Mouse (Mus musculus) embryonic facial prominence, embryonic 14.5 days (tissue): Measurements from ENCODE around the gene Gadd45b. TPM values are rescaled to one million over a fixed set of nuclear protein-coding genes. Genes with fewer than 3 reads are reported as not detected.

Experiments used
- ATAC-seq: fragments of 200-750 bp; cut with Nextera tagmentation; 2 replicates; pipeline ENCODE4 v1.8.0; 2017; ENCODE audit warnings: low read depth, moderate number of reproducible peaks, moderate TSS enrichment
- DNase-seq: peaks from one replicate; pipeline ENCODE4 v3.0.0-alpha.2; 2015; ENCODE audit warnings: low spot score
- H3K27ac ChIP-seq: fragments of 300-500 bp; sonication (generic); replicated peaks from 2 replicates; pipeline ENCODE4 v1.5.1; 2014; ENCODE audit warnings: low read depth, mild to moderate bottlenecking, low read length, moderate library complexity
- H3K27me3 ChIP-seq: fragments of 300-500 bp; sonication (generic); replicated peaks from 2 replicates; pipeline ENCODE4 v1.6.1; 2014; ENCODE audit warnings: low read length; ENCODE audit not compliant: control insufficient read depth, insufficient read depth
- H3K36me3 ChIP-seq: fragments of 300-500 bp; sonication (generic); 2 replicates; pipeline ENCODE4 v1.6.1; 2014; ENCODE audit warnings: low read length, mixed read lengths; ENCODE audit not compliant: control insufficient read depth, insufficient read depth
- H3K4me1 ChIP-seq: fragments of 300-500 bp; sonication (generic); 2 replicates; pipeline ENCODE4 v1.6.1; 2014; ENCODE audit warnings: antibody characterized with exemption, low read length; ENCODE audit not compliant: control insufficient read depth, insufficient read depth
- H3K4me2 ChIP-seq: fragments of 300-500 bp; sonication (generic); 2 replicates; pipeline ENCODE4 v1.6.1; 2014; ENCODE audit warnings: low read depth, mild to moderate bottlenecking, low read length, moderate library complexity, mixed read lengths
- H3K4me3 ChIP-seq: fragments of 300-500 bp; sonication (generic); 2 replicates; pipeline ENCODE4 v1.5.1; 2014; ENCODE audit warnings: low read depth, mild to moderate bottlenecking, low read length
- H3K9ac ChIP-seq: fragments of 300-500 bp; sonication (generic); 2 replicates; pipeline ENCODE4 v1.6.1; 2014; ENCODE audit warnings: low read depth, mild to moderate bottlenecking, low read length, moderate library complexity, mixed read lengths
- H3K9me3 ChIP-seq: fragments of 300-500 bp; sonication (generic); 2 replicates; pipeline ENCODE4 v1.6.1; 2016; ENCODE audit warnings: low read length; ENCODE audit not compliant: control insufficient read depth
- WGBS: fragments of 180-500 bp; shearing (Covaris S2); extraction: QIAGEN DNeasy Blood & Tissue Kit; methylation state at CpG from one replicate; pipeline ENCODE4 v1.1.7; 2014; 5-methylcytosine and 5-hydroxymethylcytosine counted together
- polyA plus RNA-seq: library from polyadenylated mRNA; unstranded; fragments of >200 nt; fragmentation: Nextera tagmentation; extraction: Ambion mirVana; gene quantifications from 2 replicates; pipeline ENCODE4 v1.2.1, GENCODE M21; 2014

Gadd45b gene
- polyA plus RNA-seq, 1 experiment from 2014 or later: 39.9 TPM

DNA sequence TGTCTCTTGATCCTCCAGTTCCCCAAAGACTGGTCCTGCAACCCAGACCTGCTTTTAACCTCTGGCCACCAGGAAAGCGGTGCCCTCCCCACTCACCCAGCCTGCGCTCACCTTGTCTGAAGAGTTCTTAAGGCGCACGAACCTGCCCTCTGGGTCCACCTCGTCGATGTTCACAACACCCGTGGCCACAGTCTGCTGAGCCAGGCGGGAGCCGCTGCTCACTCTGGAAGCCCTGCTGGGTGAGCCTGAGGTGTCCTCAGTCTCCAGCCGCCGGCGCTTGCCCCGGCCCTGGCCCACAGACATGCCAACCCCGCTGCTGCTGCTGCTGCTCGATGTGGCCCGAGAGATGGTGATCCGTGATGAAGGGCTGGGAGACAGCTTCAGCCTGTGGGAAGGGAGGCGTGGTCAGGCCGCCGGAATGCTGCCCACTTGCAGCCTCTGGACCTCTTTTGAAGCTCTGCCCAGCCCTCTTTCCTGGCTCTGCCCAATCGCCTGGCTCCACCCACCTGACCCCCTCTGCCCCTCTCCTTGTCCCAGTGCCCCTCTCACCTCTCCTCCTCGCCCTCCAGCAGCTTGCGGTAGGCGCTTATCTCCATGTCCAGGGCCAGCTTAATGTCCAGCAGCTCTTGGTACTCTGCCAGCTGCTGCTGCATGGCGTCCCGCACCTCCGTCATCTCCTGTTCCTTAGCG, 25.7 kb upstream of the Gadd45b start:
- H3K27ac ChIP-seq: no peak overlapping the region
- no peaks in the 10 kb centered on the region for H3K9me3 ChIP-seq
- peaks cover 70% of the 10 kb centered on the region for H3K36me3 ChIP-seq
- no peak overlapping the region for H3K4me2 ChIP-seq
- ATAC-seq (no peak), DNase-seq (no peak)
- H3K4me3 ChIP-seq: no peak overlapping the region
- WGBS: 91% methylated on average over 28 of the region's 28 CpGs
- no peaks in the 10 kb centered on the region for H3K27me3 ChIP-seq
- H3K9ac ChIP-seq: peak overlapping the region; percentile 25; the same call in 1 of the 2 replicates
- H3K4me1 ChIP-seq: peaks cover 8% of the 10 kb centered on the region

DNA sequence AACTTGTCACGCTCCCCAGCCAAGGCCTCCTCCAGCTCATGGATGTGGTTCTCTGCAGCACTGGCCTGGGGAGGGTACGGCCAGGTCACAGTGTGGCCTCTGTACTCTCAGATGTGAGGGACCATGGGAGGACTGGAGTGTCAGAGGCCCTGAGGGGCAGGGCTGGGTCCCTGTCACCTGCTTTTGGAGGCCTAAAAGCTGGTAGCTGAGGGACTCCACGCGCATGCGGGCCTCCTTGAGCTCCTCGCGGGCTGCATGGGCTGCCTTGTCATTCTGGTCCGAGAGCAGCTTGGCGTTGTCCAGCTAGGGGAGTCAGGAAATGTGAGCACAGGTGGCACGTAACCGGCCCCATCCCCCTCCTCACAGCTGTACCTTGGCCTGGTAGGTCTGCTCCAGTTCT, 25.2 kb upstream of the Gadd45b start:
- H3K36me3 ChIP-seq: peaks cover 71% of the 10 kb centered on the region
- ATAC-seq (no peak), DNase-seq (no peak)
- no peak overlapping the region for H3K27ac ChIP-seq
- no peak overlapping the region for H3K4me2 ChIP-seq
- no peaks in the 10 kb centered on the region for H3K27me3 ChIP-seq
- WGBS: 86% methylated on average over 11 of the region's 11 CpGs
- H3K9me3 ChIP-seq: no peaks in the 10 kb centered on the region
- H3K9ac ChIP-seq: peak overlapping the region; percentile 25; the same call in 1 of the 2 replicates
- peaks cover 2% of the 10 kb centered on the region for H3K4me1 ChIP-seq
- no peak overlapping the region for H3K4me3 ChIP-seq

DNA sequence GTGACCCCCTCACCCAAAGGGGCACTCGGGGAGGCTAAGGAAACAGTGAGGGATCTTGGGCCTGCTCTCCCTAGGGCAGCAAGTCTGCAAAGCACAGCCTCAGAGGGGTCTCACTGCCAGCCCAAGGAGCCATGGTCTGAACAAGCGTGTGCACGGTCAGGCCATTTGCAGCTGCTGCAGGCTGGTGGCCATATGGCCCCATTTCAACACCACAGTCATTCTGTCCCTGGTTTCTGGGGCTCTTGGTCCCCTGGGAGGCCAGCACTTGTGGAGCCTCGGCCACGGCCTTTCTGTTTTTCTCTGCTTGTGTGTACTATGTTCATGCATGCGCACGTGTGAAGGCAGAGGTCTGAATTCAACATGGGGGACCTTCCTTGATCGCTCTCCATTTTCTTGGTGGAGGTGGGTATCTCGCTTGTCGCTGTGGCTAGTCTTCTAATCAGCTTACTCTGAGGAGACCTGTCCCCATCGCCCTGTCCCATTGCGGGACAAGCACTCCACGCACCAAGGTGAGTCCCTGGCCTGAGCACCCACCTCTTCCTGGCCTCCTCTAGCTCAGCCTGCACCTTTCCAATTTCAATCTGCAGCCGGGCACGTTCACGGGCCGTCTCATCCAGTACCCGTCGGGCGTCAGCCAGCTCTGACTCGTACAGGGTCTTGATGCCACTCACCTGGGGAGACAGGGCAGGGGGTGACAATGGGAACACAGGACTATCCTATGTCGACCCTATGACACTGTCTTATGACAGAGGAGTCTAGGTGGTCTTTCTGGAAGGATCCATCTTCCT, 20.3 kb upstream of the Gadd45b start:
- 91% methylated on average over 22 of the region's 22 CpGs for WGBS
- H3K27ac ChIP-seq: no peak overlapping the region
- H3K4me3 ChIP-seq: no peak overlapping the region
- H3K9ac ChIP-seq: no peak overlapping the region
- no peak overlapping the region for H3K4me2 ChIP-seq
- H3K27me3 ChIP-seq: no peaks in the 10 kb centered on the region
- ATAC-seq: no peak
- H3K36me3 ChIP-seq: peaks cover 81% of the 10 kb centered on the region
- H3K9me3 ChIP-seq: no peaks in the 10 kb centered on the region
- H3K4me1 ChIP-seq: no peaks in the 10 kb centered on the region
- no peak for DNase-seq

DNA sequence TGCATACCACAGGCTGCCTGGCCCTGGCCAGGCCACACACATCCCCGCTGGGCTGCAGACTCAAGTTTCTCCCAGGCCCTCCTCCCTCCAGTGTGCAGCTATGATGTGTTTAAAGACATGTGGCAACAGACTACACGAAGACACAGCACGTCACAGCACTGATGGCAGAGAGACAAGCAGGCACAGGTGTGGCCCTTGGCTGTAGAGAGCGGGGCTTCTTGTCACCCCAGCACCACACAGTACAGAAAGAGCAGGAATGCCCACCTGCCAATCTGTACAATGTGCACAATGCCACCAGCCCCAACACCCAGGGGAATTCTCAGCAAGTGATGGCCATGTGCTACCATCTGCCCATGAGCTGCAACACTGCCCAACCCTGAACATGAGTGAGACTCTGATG, 18.5 kb upstream of the Gadd45b start:
- Histone ChIP-seq H3K4me2 (no peak overlapping the region), H3K4me3 (no peak overlapping the region), H3K9me3 (no peaks in the 10 kb centered on the region), H3K36me3 (peaks cover 75% of the 10 kb centered on the region), H3K27me3 (no peaks in the 10 kb centered on the region), H3K4me1 (no peaks in the 10 kb centered on the region), H3K27ac (no peak overlapping the region), H3K9ac (no peak overlapping the region)
- DNase-seq (peak; percentile 66), ATAC-seq (peak; percentile 42; the same call in 1 of the 2 replicates)
- 83% methylated on average over 4 of the region's 4 CpGs for WGBS

DNA sequence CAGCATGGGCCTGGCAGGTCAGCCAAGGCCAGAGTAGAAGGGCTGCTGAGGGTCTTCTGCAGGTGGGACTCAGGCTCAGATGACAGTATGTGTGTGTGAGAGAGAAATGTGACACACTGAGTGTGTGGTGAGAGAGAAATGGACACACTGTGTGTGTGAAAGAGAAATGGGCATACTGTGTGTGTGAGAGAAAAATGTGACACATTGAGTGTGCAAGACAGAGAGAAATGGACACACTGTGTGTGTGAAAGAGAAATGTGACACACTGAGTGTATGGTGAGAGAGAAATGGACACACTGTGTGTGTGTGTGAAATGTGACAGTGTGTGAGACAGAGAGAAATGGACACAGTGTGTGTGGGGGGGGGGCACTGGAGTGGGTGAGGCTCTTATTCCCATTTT, 18.0 kb upstream of the Gadd45b start:
- DNase-seq (no peak), ATAC-seq (no peak)
- Histone ChIP-seq H3K4me1 (0 out of 2 replicates have a peak, but pooled peaks cover 3% of the 10 kb centered on the region), H3K27me3 (no peaks in the 10 kb centered on the region), H3K4me2 (no peak overlapping the region), H3K9ac (no peak overlapping the region), H3K9me3 (no peaks in the 10 kb centered on the region), H3K36me3 (peaks cover 73% of the 10 kb centered on the region), H3K27ac (no peak overlapping the region), H3K4me3 (no peak overlapping the region)

DNA sequence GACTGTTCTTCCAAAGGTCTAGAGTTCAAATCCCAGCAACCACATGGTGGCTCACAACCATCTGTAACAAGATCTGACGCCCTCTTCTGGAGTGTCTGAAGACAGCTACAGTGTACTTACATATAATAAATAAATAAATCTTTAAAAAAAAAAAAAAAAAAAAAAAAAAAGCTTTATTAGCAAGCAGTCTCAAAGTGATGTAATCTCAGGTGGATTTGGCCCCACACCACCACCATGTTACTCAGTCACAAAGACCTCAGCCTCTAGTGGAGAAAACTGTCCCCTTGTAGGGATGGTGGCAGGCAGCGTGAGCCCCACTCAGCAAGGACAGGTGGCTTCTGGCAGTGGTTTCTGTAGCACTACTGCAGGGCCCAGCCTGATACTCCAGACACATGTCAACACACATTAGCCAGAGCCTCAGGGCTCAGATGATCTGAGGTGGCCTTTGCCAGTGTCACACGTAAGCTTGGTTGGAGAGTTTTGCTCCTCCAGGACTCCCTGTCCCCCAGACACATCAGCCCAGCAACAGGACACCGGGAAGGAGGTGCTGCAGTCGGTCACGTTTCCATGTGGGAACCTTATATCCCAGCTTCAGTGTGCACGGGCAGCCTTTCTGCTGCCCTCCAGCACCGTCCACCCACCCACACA, 16.4 kb upstream of the Gadd45b start:
- Histone ChIP-seq H3K9ac (0 out of 2 replicates have a peak overlapping the region, but pooled peaks have one; percentile 5), H3K27me3 (no peaks in the 10 kb centered on the region), H3K4me3 (no peak overlapping the region), H3K27ac (peak overlapping the region; percentile 52; the same call in 1 of the 2 replicates), H3K4me2 (no peak overlapping the region), H3K36me3 (peaks cover 58% of the 10 kb centered on the region), H3K9me3 (no peaks in the 10 kb centered on the region), H3K4me1 (peaks cover 9% of the 10 kb centered on the region; the same call in 1 of the 2 replicates)
- 86% methylated on average over 7 of the region's 8 CpGs for WGBS
- no peak for ATAC-seq
- no peak for DNase-seq

DNA sequence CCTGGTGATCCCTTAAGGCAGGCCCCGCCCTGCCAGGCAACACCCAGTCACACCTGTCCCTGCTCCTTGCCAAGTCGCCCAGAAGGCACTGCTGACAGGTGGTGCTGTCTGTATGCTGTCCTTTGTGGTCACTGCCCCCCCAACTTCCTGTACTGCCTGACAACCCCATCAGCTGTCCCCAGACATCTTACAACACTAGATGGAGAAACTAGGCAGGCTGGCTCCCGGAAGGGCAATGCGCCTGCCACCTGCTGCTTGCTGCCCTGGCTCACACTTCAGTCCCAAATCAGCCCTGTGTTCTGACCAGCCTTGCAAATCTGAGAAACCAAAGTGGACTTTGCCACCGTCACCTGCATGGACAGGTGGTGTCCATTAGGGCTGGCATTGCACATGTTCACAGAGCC, 15.6 kb upstream of the Gadd45b start:
- Histone ChIP-seq H3K4me1 (peaks cover 9% of the 10 kb centered on the region; the same call in 1 of the 2 replicates), H3K4me3 (no peak overlapping the region), H3K27me3 (no peaks in the 10 kb centered on the region), H3K27ac (no peak overlapping the region), H3K9ac (0 out of 2 replicates have a peak overlapping the region, but pooled peaks have one; percentile 5), H3K4me2 (no peak overlapping the region), H3K36me3 (peaks cover 51% of the 10 kb centered on the region), H3K9me3 (no peaks in the 10 kb centered on the region)
- peak; percentile 78 for DNase-seq
- ATAC-seq: peak; percentile 66
- WGBS: 74% methylated on average over 5 of the region's 5 CpGs

DNA sequence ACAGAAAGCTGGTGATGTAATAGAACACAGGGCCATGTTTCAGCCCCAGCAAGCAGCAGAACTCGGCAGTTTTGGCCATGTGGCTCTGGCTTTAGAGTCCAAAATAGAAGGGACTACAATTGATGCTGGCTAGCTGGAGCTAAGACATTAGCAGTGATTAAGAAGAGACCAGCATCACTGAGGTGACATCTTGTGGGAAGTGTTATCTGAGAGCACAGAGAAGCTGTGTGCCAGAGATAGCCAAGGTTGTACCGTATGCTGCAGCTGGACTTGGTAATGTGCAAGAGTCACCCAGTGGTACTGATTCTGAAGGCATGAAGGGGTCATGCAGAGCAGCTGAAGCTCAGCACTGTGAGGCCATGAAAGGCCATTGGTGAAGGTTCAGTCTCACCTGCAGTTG, 14.6 kb upstream of the Gadd45b start:
- Histone ChIP-seq H3K27ac (no peak overlapping the region), H3K9ac (no peak overlapping the region), H3K9me3 (no peaks in the 10 kb centered on the region), H3K4me2 (no peak overlapping the region), H3K36me3 (peaks cover 41% of the 10 kb centered on the region; the same call in 1 of the 2 replicates), H3K4me3 (no peak overlapping the region), H3K27me3 (no peaks in the 10 kb centered on the region), H3K4me1 (peaks cover 9% of the 10 kb centered on the region; the same call in 1 of the 2 replicates)
- DNase-seq: no peak
- ATAC-seq: no peak
- WGBS: 69% methylated on average over 2 of the region's 2 CpGs
